Mouse (Mus musculus) embryonic fibroblast, embryonic 13.5 days (primary cell): ENCODE data around the gene Strn.

Experiments used
- CTCF ChIP-seq: IDR thresholded peaks from 2 replicates; pipeline ENCODE4 v1.5.1; 2011; ENCODE audit warnings: mild to moderate bottlenecking, control low read depth, low read length, moderate library complexity, borderline replicate concordance; ENCODE audit not compliant: insufficient read depth
- POLR2A ChIP-seq: IDR thresholded peaks from 2 replicates; pipeline ENCODE4 v1.6.1; 2011; ENCODE audit warnings: low read depth, mild to moderate bottlenecking, control low read depth, low read length, moderate library complexity

- TF ChIP-seq CTCF = no peak
- TF ChIP-seq POLR2A = no peak
Measured at GRCm38 (mm10) chr17:78637140-78637539, 99.9 kb downstream of the Strn start.
